Comparison of ENCODE assay signal across 1 mouse cellular context in the genomic region with DNA sequence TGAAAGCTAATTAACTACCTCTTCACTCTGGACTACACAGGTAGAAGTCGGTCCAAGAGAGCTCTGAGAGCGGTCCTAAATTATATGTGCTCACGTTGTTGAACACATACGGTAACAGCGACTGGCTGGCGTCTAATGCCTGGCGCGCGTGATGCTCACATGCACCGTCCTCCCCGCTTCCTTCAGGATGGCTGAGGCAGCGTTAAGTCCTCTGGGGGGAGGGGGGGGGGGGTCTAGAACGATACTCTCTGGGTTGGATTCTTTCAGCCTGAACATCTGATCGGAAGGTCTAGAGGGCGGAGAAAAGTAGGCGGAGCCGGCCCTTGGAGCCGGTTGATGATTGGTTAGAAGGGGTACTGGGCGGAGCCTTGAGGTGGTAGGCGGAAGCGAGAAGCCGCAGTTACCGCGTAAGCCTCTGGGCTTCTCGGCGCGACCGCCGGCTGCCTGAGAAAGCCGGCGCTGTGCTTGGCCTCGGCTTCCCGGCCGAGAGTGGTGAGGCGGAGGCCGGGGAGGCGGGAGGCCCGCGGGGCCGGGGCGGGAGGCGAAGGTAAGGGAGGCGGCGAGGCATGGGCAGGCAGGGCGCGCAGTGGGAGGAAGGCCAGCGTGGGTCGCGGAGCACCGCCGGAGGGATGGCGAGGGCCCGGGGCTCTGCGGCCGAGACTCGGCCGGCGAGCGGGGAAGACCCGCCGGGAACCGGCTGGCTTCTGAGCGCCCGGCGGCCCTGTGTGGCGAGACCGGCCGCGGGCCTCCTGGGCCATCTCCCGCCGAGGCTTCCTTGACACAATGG.
TF ChIP-seq lines count a peak whose summit lies in the region.

A gene (minus strand): TSS at position 214 of the 787 bp plus-strand sequence.
A gene (plus strand): TSS at position 397 of the 787 bp plus-strand sequence.

TF ChIP-seq in MEL, 35 proteins besides CTCF, POLR2A, EP300 and RAD21 (continued from another document):
- peak; percentile 70; the same call in 1 of the 2 replicates for TF ChIP-seq ZMIZ1 (IDR thresholded peaks at IDR 0.05; ENCODE audit: low read depth, low read length)
TF ChIP-seq in MEL: peak in this region for 15.
